Mouse (Mus musculus) neural tube, embryonic 15.5 days (tissue): Measurements from ENCODE around the gene Als2cr12. TPM values are rescaled to one million over a fixed set of nuclear protein-coding genes. Genes with fewer than 3 reads are reported as not detected.
"Not testable (repeated sequence)": the region's sequence is repeated elsewhere in the genome, so short reads cannot be mapped to it uniquely, and the experiment has no call there.

ENCODE experiments used
- ATAC-seq: fragments of 200-750 bp; cut with Nextera tagmentation; 2 replicates; pipeline ENCODE4 v1.8.0; 2017; ENCODE audit warnings: mild to moderate bottlenecking, moderate TSS enrichment, moderate library complexity; ENCODE audit not compliant: low FRiP score
- H3K27ac ChIP-seq: fragments of 300-500 bp; sonication (generic); replicated peaks from 2 replicates; pipeline ENCODE4 v1.5.1; 2015; ENCODE audit warnings: mild to moderate bottlenecking, inconsistent platforms
- H3K27me3 ChIP-seq: fragments of 300-500 bp; sonication (generic); replicated peaks from 2 replicates; pipeline ENCODE4 v1.6.1; 2015; ENCODE audit warnings: inconsistent platforms
- H3K36me3 ChIP-seq: fragments of 300-500 bp; sonication (generic); 2 replicates; pipeline ENCODE4 v1.6.1; 2015; ENCODE audit warnings: inconsistent platforms
- H3K4me1 ChIP-seq: fragments of 300-500 bp; sonication (generic); 2 replicates; pipeline ENCODE4 v1.6.1; 2015; ENCODE audit warnings: inconsistent platforms
- H3K4me2 ChIP-seq: fragments of 300-500 bp; sonication (generic); 2 replicates; pipeline ENCODE4 v1.6.1; 2015; ENCODE audit warnings: inconsistent platforms, mild to moderate bottlenecking, moderate library complexity
- H3K4me3 ChIP-seq: fragments of 300-500 bp; sonication (generic); replicated peaks from 2 replicates; pipeline ENCODE4 v1.5.1; 2015; ENCODE audit warnings: mild to moderate bottlenecking, inconsistent platforms
- H3K9ac ChIP-seq: fragments of 300-500 bp; sonication (generic); replicated peaks from 2 replicates; pipeline ENCODE4 v1.6.1; 2015; ENCODE audit warnings: mild to moderate bottlenecking, inconsistent platforms
- H3K9me3 ChIP-seq: fragments of 300-500 bp; sonication (generic); replicated peaks from 2 replicates; pipeline ENCODE4 v1.6.1; 2016; ENCODE audit warnings: inconsistent platforms
- WGBS: fragments of 180-500 bp; shearing (Covaris S2); methylation state at CpG from one replicate; pipeline ENCODE4 v1.1.7; 2015; ENCODE audit warnings: mixed read lengths; 5-methylcytosine and 5-hydroxymethylcytosine counted together
- polyA plus RNA-seq: library from polyadenylated mRNA; unstranded; fragments of >200 nt; fragmentation: Nextera tagmentation; extraction: Ambion mirVana; gene quantifications from 2 replicates; pipeline ENCODE4 v1.2.1, GENCODE M21; 2015

Als2cr12 gene
- not detected in 2 replicates for polyA plus RNA-seq

DNA sequence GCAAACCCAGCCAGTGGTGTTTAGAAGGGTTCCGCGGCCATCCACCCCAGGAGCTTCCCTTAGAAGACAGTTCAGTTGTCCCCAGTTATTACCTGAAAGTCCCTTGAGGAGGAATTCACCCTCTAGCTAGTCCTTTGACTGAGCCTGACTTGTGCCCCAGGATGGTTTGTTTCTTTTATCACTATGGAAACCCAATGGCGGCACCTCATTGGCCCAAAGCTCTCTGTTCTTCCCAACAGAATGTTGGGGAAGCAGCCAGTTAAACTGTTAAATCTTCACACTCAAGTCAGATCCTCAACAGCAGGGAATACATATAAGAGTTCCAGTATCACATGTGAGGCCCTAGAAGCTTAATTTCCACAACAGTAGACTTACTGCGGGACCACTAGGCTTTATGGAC lies at the start of gene Als2cr12:
Gene Als2cr12, minus strand, starts transcription at position 180 of the 400 bp plus-strand sequence.
- H3K4me3 ChIP-seq, H3K9me3 ChIP-seq, H3K9ac ChIP-seq, ATAC-seq, H3K4me1 ChIP-seq, H3K27ac ChIP-seq, H3K36me3 ChIP-seq, H3K4me2 ChIP-seq, H3K27me3 ChIP-seq: not testable (repeated sequence)
- WGBS: 88% methylated on average over 4 of the region's 4 CpGs

DNA sequence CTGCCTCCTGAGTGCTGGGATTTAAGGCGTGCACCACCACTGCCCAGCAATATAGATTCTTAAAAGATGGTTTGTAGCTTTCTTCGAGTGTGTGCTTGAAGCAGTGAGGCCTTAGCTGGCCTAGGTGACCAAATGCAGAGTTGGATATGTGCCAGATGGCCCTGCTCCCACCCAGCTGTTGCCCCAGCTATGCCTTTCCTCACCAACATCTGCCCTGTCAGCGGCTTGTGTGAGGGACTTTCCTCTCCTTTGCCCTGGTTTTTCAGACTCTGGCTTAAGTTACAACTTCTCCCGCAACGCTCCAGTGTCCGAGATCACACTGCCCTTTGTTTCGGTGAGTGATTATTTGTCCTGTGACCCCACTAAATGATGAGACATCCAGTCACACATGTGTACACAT lies 48.9 kb upstream of the Als2cr12 start:
- Histone ChIP-seq H3K9me3 (no peaks in the 10 kb centered on the region), H3K36me3 (peaks cover 18% of the 10 kb centered on the region), H3K4me1 (no peaks in the 10 kb centered on the region), H3K4me2 (no peak overlapping the region), H3K4me3 (no peak overlapping the region), H3K27me3 (no peaks in the 10 kb centered on the region), H3K9ac (no peak overlapping the region), H3K27ac (no peak overlapping the region)
- no peak for ATAC-seq
- 91% methylated on average over 7 of the region's 7 CpGs for WGBS

DNA sequence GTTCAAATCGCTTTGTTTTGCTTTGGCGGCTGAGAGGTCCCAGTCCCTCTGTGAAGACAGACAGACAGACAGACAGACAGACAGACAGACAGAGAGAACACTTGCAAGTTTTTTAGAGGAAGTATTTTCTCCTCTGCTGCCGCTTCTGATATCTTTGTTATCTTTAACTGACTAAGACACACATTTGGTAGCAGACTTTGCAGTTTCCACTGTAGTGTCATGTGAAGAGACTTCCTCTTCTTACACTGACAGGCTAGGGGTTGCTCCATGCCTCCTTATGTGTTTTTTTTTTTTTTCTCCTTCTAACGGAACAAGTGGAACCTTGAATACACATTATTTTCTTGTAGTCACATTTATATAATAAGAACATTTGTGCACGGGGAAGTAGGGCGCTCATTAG lies 47.5 kb upstream of the Als2cr12 start:
- Histone ChIP-seq H3K4me2 (no peak overlapping the region), H3K27ac (no peak overlapping the region), H3K9ac (no peak overlapping the region), H3K27me3 (no peaks in the 10 kb centered on the region), H3K4me1 (no peaks in the 10 kb centered on the region), H3K9me3 (no peaks in the 10 kb centered on the region), H3K4me3 (no peak overlapping the region), H3K36me3 (peaks cover 18% of the 10 kb centered on the region)
- no peak for ATAC-seq
- WGBS: 90% methylated on average over 6 of the region's 6 CpGs

DNA sequence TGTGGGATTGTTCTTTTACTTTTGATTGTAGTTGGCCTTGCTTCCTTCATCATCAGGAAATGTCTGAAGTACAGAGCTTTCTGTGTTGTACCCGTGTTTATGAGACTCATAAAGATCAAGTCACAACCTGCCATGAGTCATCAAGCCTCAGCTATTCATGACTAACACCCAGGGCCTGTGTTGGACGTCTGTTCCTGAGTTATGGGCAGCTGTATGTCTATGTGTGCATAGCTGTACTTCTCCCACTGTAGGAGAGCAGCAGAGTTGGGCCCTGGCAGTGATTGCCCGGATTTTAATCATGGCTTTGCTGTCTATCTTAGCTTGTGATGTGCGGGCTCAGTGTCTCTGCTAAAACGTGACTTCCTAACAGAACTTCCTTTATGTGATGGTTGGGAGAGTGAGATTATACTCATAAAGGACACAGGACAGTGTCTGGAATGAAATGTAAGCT lies 46.8 kb upstream of the Als2cr12 start:
- no peak for ATAC-seq
- no peak overlapping the region for H3K9ac ChIP-seq
- 77% methylated on average over 5 of the region's 5 CpGs for WGBS
- H3K4me1 ChIP-seq: no peaks in the 10 kb centered on the region
- H3K27ac ChIP-seq: no peak overlapping the region
- no peaks in the 10 kb centered on the region for H3K9me3 ChIP-seq
- peaks cover 18% of the 10 kb centered on the region for H3K36me3 ChIP-seq
- H3K4me2 ChIP-seq: no peak overlapping the region
- no peak overlapping the region for H3K4me3 ChIP-seq
- H3K27me3 ChIP-seq: no peaks in the 10 kb centered on the region

DNA sequence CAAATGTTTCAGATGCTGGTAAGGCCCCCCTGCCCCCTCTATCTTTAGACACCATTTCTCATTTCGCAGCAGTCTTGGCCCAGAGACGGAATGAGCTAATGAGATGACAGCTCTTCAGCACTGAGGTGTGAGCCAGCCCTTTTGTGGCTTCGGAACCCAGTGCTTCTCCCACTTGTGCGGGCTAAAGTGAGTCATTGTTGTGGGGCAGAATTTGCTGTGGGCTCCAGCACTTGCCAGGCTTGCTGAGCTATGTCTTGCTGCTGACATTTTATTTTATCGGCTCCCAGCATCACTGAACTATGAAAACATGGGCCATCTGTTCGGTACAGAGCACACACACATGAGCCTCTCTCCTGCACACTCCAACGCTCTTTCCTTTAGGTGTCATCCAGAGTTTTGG lies 43.7 kb upstream of the Als2cr12 start:
- 90% methylated on average over 7 of the region's 7 CpGs for whole genome bisulfite sequencing
- H3K27me3 ChIP-seq: no peaks in the 10 kb centered on the region
- no peak for ATAC-seq

DNA sequence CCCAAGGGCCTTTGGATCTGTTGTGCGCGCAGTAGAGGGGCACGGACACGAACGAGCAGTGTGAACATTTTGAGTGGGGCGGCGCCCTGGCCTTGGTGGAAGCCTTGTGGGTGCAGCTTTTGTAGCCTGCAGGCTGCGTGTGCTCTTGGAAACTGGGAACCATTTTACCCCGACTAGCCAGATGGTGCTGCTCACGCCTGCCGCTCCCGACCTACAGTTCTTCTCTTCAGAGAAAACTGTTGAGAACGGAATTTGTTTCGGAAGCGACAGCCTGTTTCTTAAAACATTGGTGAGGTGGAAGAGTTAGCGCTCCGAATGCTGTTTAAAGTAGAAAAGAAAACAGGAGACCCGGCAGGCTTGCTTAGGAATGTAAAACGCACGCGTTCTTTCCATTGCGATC lies 41.2 kb upstream of the Als2cr12 start:
- Histone ChIP-seq H3K9me3 (no peaks in the 10 kb centered on the region), H3K4me3 (no peak overlapping the region), H3K9ac (no peak overlapping the region), H3K4me2 (no peak overlapping the region), H3K27ac (no peak overlapping the region), H3K4me1 (no peaks in the 10 kb centered on the region), H3K36me3 (peaks cover 19% of the 10 kb centered on the region), H3K27me3 (no peaks in the 10 kb centered on the region)
- ATAC-seq: no peak
- 96% methylated on average over 22 of the region's 22 CpGs for WGBS

More for the DNA sequence above, 43.7 kb upstream of the Als2cr12 start:
- no peak overlapping the region for H3K9ac ChIP-seq
- no peaks in the 10 kb centered on the region for H3K4me1 ChIP-seq
- no peaks in the 10 kb centered on the region for H3K9me3 ChIP-seq
- H3K36me3 ChIP-seq: peaks cover 18% of the 10 kb centered on the region
- no peak overlapping the region for H3K27ac ChIP-seq
- no peak overlapping the region for H3K4me3 ChIP-seq
- H3K4me2 ChIP-seq: no peak overlapping the region

DNA sequence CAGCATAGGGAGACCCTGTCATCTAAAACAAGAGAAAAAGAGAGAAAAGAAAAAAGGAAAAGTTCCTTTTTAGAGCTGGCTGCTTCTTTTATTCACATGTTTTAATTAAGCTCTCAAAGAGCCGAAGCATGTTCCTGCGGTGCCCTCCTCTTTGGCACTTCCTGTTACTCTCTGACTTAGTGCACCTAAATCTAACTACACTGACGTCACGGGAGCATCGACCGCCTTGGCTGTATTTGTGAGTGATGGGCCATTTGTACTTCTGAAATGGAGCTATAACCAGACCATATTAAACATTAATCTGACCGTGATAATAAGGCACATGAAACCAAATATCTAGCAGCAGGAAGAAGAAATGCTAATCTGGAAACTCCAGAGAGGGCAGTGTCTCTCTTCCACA lies 40.2 kb upstream of the Als2cr12 start:
- Histone ChIP-seq H3K36me3 (peaks cover 10% of the 10 kb centered on the region), H3K4me3 (no peak overlapping the region), H3K27me3 (no peaks in the 10 kb centered on the region), H3K4me2 (no peak overlapping the region), H3K4me1 (no peaks in the 10 kb centered on the region), H3K9ac (no peak overlapping the region), H3K27ac (no peak overlapping the region), H3K9me3 (no peaks in the 10 kb centered on the region)
- WGBS: 89% methylated on average over 7 of the region's 7 CpGs
- ATAC-seq: no peak

DNA sequence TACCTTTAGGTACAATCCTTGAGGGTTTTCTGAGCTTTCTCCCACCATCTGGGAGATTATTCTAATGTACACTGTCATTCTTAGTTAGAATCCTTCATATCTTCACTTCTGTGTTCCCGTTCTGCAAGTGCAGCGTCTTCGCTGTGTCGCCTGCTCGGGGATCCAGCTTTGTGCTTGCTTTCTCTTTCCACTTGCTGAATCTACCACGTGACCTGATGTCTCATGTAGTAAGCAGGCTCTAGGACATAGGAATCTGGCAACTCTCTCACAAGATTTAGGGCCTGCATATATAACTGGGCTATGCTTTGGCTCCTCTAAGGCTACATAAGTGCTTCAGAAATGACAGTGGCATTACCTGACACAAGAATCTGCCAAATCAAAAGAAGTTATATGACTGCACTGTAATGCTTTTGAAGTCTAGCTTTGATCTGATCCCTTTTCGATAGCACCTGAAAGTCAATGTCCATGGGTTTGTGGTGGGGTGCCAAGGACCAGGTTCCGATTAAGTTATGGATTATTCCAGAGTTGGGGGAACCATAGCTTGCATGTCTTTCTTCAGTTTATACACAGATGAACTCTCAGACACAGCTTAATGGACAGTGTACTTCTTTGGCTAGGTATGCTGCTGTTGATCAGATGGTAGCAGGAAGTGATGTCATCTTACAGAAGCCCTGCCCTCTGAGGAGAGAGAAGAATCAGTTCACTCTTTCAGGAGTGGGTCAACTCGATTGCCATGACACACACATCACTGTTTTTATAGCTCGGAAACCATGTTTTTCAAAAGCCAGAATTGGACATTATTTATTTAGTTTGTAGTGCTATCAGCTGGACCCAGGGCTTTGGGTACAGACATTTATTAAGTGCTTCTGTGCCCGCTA lies 38.5 kb upstream of the Als2cr12 start:
- Histone ChIP-seq H3K4me2 (no peak overlapping the region), H3K27ac (no peak overlapping the region), H3K9ac (no peak overlapping the region), H3K4me3 (no peak overlapping the region), H3K9me3 (no peaks in the 10 kb centered on the region), H3K27me3 (no peaks in the 10 kb centered on the region), H3K36me3 (0 out of 2 replicates have a peak, but pooled peaks cover 3% of the 10 kb centered on the region), H3K4me1 (no peaks in the 10 kb centered on the region)
- no peak for ATAC-seq
- 94% methylated on average over 11 of the region's 11 CpGs for WGBS

DNA sequence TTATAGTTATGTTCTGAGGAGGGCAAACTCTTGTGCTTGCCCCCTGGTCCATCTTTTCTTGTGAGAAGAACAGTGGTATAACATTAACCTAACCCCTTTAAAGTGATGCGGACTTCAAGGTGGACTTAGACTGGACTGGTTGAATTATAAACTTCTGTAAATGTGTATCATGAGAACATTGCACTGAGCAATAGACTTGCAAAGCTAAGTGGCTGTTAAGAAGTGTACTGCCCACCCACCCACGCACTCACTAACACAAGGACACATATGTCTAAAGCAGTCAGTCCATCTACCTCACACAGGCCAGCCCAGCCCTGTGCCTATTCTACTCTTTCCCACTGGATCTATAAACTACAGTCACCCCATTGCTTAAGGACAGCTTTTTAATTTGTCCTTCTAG lies 37.8 kb upstream of the Als2cr12 start:
- Histone ChIP-seq H3K4me2 (no peak overlapping the region), H3K9ac (no peak overlapping the region), H3K9me3 (no peaks in the 10 kb centered on the region), H3K4me3 (no peak overlapping the region), H3K4me1 (no peaks in the 10 kb centered on the region), H3K27ac (no peak overlapping the region), H3K36me3 (0 out of 2 replicates have a peak, but pooled peaks cover 3% of the 10 kb centered on the region), H3K27me3 (no peaks in the 10 kb centered on the region)
- WGBS: 96% methylated on average over 2 of the region's 2 CpGs
- ATAC-seq: no peak

DNA sequence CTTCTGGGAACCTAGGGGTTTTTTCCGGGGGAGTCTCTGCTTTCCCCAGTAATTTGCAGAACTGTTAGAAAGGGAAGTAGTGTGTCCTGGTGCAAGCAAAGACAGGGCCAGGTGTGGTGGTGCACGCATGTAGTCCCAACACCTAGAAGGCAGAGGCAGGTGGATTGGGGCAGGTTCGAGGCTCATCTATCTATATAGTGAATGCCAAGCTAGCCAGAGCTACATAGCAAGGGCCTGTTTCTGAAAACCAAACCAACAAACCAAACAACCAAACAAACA lies 32.7 kb upstream of the Als2cr12 start:
- WGBS: 98% methylated on average over 3 of the region's 3 CpGs
- H3K9ac ChIP-seq: no peak overlapping the region
- H3K27me3 ChIP-seq: no peaks in the 10 kb centered on the region
- H3K9me3 ChIP-seq: no peaks in the 10 kb centered on the region
- 0 out of 2 replicates have a peak, but pooled peaks cover 1% of the 10 kb centered on the region for H3K36me3 ChIP-seq
- no peak overlapping the region for H3K4me2 ChIP-seq
- H3K27ac ChIP-seq: no peak overlapping the region
- ATAC-seq: no peak
- H3K4me3 ChIP-seq: no peak overlapping the region
- H3K4me1 ChIP-seq: no peaks in the 10 kb centered on the region

DNA sequence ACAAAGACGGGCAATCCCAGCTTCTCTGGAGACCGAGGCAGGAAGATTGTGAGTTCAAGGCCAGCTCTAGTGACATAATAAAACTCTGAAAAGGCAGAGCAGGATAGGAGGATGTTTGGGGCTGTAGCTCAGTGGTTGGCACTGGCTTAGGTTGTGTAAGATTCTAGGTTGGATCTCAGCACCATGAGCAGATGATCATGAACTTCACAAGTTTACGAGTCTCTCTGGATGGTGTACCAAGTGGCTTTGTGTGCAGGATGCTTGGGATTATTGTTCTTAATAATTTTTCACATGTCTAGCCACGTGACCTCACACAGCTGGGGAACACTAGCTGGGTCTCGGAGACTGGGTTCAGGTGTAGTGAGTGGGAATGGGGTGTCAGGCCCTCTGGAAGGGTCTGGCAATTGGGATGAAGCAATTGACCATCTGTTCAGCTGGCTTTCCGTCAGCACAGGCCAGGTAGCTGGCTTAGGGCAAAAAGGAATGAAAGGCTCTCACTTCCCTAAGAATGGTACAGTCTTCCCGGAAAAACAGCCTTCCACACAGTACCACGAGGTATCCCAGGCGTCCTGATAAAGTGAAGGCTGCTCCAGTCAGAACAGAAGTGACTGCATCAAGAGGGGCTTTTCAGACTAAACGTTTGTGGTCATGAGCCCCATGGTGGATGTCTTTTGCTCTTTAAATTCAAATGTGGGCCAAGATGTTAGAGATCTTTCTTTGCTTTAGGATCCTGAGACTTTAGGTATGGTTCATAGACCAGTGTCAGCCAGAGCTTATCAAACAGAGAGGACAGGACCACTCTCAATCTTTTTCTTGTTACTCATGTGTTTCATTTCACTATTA lies 32.2 kb upstream of the Als2cr12 start:
- Histone ChIP-seq H3K9ac (no peak overlapping the region), H3K4me3 (no peak overlapping the region), H3K4me1 (no peaks in the 10 kb centered on the region), H3K27ac (no peak overlapping the region), H3K27me3 (no peaks in the 10 kb centered on the region), H3K36me3 (no peaks in the 10 kb centered on the region), H3K9me3 (no peaks in the 10 kb centered on the region), H3K4me2 (no peak overlapping the region)
- ATAC-seq: no peak
- WGBS: 92% methylated on average over 10 of the region's 10 CpGs
